Mouse (Mus musculus): Measurements from ENCODE around the gene Rps6kb1. TPM values are rescaled to one million over a fixed set of nuclear protein-coding genes. Genes with fewer than 3 reads are reported as not detected.

Rps6kb1 gene
- 53.0 and 53.1 TPM in 2 replicates for polyA plus RNA-seq (2015; fragmentation: Nextera tagmentation; extraction: Ambion mirVana)

- Histone ChIP-seq H3K27me3 (replicated peaks; ENCODE audit: control insufficient read depth, insufficient read depth, low read length) (no peaks in the 10 kb centered on the region), H3K4me1 (ENCODE audit: control insufficient read depth, insufficient read depth, low read depth, low read length) (peaks cover 15% of the 10 kb centered on the region), H3K36me3 (ENCODE audit: control insufficient read depth, insufficient read depth, low read length) (0 out of 2 replicates have a peak, but pooled peaks cover 3% of the 10 kb centered on the region), H3K9me3 (ENCODE audit: control insufficient read depth, low read length) (no peaks in the 10 kb centered on the region), H3K9ac (ENCODE audit: low read depth, low read length) (peak within 1 kb of the TSS; percentile 96), H3K4me2 (ENCODE audit: low read length) (peak within 1 kb of the TSS; percentile 79), H3K27ac (ENCODE audit: low read depth, low read length) (peak within 1 kb of the TSS; percentile 91), H3K4me3 (ENCODE audit: low read length) (peak within 1 kb of the TSS; percentile 98)
- ATAC-seq, result peak; percentile 99
- under 1% methylated on average over 43 of the region's 43 CpGs for whole genome bisulfite sequencing
These were observed at the start of gene Rps6kb1, which contains the start of gene Tubd1 for GRCm38 (mm10) chr11:86544639-86545299. Rps6kb1 (minus strand) TSS chr11:86544805. Tubd1 (plus strand) TSS chr11:86544991.

- H3K4me1 ChIP-seq (ENCODE audit: control insufficient read depth, insufficient read depth, low read depth, low read length), result no peaks in the 10 kb centered on the region
- H3K36me3 ChIP-seq (ENCODE audit: control insufficient read depth, insufficient read depth, low read length), result no peaks in the 10 kb centered on the region
- no peaks in the 10 kb centered on the region for H3K27me3 ChIP-seq (replicated peaks; ENCODE audit: control insufficient read depth, insufficient read depth, low read length)
- no peak for ATAC-seq
- no peak overlapping the region for H3K4me2 ChIP-seq (ENCODE audit: low read length)
- WGBS, result 64% methylated on average over 5 of the region's 5 CpGs
- H3K4me3 ChIP-seq (ENCODE audit: low read length), result no peak overlapping the region
- no peaks in the 10 kb centered on the region for H3K9me3 ChIP-seq (ENCODE audit: control insufficient read depth, low read length)
- no peak overlapping the region for H3K27ac ChIP-seq (ENCODE audit: low read depth, low read length)
- H3K9ac ChIP-seq (ENCODE audit: low read depth, low read length), result no peak overlapping the region
These were observed 48.8 kb upstream of the Rps6kb1 start for GRCm38 (mm10) chr11:86593443-86593842.

DNA sequence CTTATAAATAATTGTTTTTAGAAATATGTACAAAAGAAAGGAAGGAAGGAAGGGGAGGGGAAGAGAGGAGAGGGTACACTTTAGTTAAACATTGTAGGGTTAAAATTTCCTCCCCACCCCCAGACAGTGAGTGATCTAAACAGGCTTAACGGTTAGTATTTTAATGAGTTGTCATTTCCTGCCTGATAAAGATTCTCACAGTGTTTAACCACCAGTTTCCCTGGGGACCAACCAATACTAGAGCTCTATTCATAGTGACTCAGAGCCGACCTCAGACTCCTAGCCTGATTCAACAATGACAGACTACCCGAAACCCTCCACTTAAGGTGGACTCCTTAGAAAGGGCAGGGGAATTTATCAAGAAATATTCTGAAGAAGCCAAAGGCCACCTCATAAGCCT, 48.4 kb upstream of the Rps6kb1 start:
- Histone ChIP-seq H3K27ac (ENCODE audit: low read depth, low read length) (no peak overlapping the region), H3K4me3 (ENCODE audit: low read length) (no peak overlapping the region), H3K27me3 (replicated peaks; ENCODE audit: control insufficient read depth, insufficient read depth, low read length) (no peaks in the 10 kb centered on the region), H3K9ac (ENCODE audit: low read depth, low read length) (no peak overlapping the region), H3K4me1 (ENCODE audit: control insufficient read depth, insufficient read depth, low read depth, low read length) (no peaks in the 10 kb centered on the region), H3K4me2 (ENCODE audit: low read length) (no peak overlapping the region; the same call in 1 of the 2 replicates), H3K36me3 (ENCODE audit: control insufficient read depth, insufficient read depth, low read length) (no peaks in the 10 kb centered on the region), H3K9me3 (ENCODE audit: control insufficient read depth, low read length) (no peaks in the 10 kb centered on the region)
- WGBS, result 27% methylated on average over 3 of the region's 3 CpGs
- ATAC-seq, result no peak

DNA sequence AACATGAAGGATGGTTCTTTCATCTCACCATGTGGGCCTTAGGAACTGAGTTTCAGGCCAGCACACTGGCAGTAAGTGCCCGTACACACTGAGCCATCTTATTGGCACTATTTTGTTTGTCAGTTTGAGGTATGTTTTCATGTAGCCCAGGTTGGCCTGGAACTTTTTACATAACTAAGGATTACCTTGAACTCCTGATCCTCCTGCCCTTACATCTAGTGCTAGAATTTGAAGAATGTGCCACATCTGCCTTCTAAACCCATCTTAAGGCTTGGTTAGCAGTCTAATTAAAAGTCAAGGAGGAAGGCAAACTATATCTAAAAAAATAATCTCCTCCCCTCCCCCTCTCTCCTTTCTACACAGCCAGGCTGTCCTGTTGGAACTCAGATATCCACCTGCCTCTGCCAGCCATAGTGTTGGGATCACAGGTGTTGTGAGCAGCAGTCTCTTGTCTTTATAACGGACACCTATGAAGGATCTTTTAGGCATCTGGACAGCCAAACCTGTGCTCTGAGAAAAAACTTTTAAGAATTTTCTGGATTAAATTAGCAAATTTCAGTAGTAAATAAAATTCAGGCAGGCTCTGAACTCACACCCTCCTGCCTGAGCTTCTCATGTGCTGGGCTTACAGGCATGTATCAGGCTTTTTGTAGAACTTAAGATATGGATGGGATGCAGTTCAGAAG, 47.5 kb upstream of the Rps6kb1 start:
- Histone ChIP-seq H3K9me3 (ENCODE audit: control insufficient read depth, low read length) (no peaks in the 10 kb centered on the region), H3K9ac (ENCODE audit: low read depth, low read length) (no peak overlapping the region), H3K27me3 (replicated peaks; ENCODE audit: control insufficient read depth, insufficient read depth, low read length) (no peaks in the 10 kb centered on the region), H3K4me1 (ENCODE audit: control insufficient read depth, insufficient read depth, low read depth, low read length) (no peaks in the 10 kb centered on the region), H3K4me2 (ENCODE audit: low read length) (no peak overlapping the region), H3K36me3 (ENCODE audit: control insufficient read depth, insufficient read depth, low read length) (no peaks in the 10 kb centered on the region), H3K27ac (ENCODE audit: low read depth, low read length) (no peak overlapping the region), H3K4me3 (ENCODE audit: low read length) (no peak overlapping the region)
- WGBS, result 81% methylated on average over 2 of the region's 2 CpGs
- no peak for ATAC-seq

- Histone ChIP-seq H3K36me3 (ENCODE audit: control insufficient read depth, insufficient read depth, low read length) (no peaks in the 10 kb centered on the region), H3K27me3 (replicated peaks; ENCODE audit: control insufficient read depth, insufficient read depth, low read length) (no peaks in the 10 kb centered on the region), H3K4me2 (ENCODE audit: low read length) (no peak overlapping the region), H3K4me3 (ENCODE audit: low read length) (no peak overlapping the region), H3K9ac (ENCODE audit: low read depth, low read length) (no peak overlapping the region), H3K9me3 (ENCODE audit: control insufficient read depth, low read length) (no peaks in the 10 kb centered on the region), H3K27ac (ENCODE audit: low read depth, low read length) (no peak overlapping the region), H3K4me1 (ENCODE audit: control insufficient read depth, insufficient read depth, low read depth, low read length) (no peaks in the 10 kb centered on the region)
- ATAC-seq, result no peak
- WGBS, result 89% methylated on average over 4 of the region's 4 CpGs
These were observed 46.8 kb upstream of the Rps6kb1 start for GRCm38 (mm10) chr11:86591301-86591845.

GRCm38 (mm10) chr11:86590579-86590978, 46.0 kb upstream of the Rps6kb1 start:
- ATAC-seq, result no peak
- WGBS, result 85% methylated on average over 10 of the region's 10 CpGs
- Histone ChIP-seq H3K4me3 (ENCODE audit: low read length) (no peak overlapping the region), H3K36me3 (ENCODE audit: control insufficient read depth, insufficient read depth, low read length) (no peaks in the 10 kb centered on the region), H3K9me3 (ENCODE audit: control insufficient read depth, low read length) (no peaks in the 10 kb centered on the region), H3K4me2 (ENCODE audit: low read length) (no peak overlapping the region), H3K4me1 (ENCODE audit: control insufficient read depth, insufficient read depth, low read depth, low read length) (no peaks in the 10 kb centered on the region), H3K27ac (ENCODE audit: low read depth, low read length) (no peak overlapping the region), H3K9ac (ENCODE audit: low read depth, low read length) (no peak overlapping the region), H3K27me3 (replicated peaks; ENCODE audit: control insufficient read depth, insufficient read depth, low read length) (no peaks in the 10 kb centered on the region)

- no peaks in the 10 kb centered on the region for H3K27me3 ChIP-seq (replicated peaks; ENCODE audit: control insufficient read depth, insufficient read depth, low read length)
- H3K9me3 ChIP-seq (ENCODE audit: control insufficient read depth, low read length), result no peaks in the 10 kb centered on the region
- H3K4me2 ChIP-seq (ENCODE audit: low read length), result no peak overlapping the region
- H3K9ac ChIP-seq (ENCODE audit: low read depth, low read length), result no peak overlapping the region
- H3K36me3 ChIP-seq (ENCODE audit: control insufficient read depth, insufficient read depth, low read length), result no peaks in the 10 kb centered on the region
- H3K4me1 ChIP-seq (ENCODE audit: control insufficient read depth, insufficient read depth, low read depth, low read length), result no peaks in the 10 kb centered on the region
- no peak overlapping the region for H3K4me3 ChIP-seq (ENCODE audit: low read length)
- WGBS, result 90% methylated on average over 4 of the region's 4 CpGs
- H3K27ac ChIP-seq (ENCODE audit: low read depth, low read length), result no peak overlapping the region
- ATAC-seq, result no peak
These were observed 45.5 kb upstream of the Rps6kb1 start for GRCm38 (mm10) chr11:86590066-86590465.

DNA sequence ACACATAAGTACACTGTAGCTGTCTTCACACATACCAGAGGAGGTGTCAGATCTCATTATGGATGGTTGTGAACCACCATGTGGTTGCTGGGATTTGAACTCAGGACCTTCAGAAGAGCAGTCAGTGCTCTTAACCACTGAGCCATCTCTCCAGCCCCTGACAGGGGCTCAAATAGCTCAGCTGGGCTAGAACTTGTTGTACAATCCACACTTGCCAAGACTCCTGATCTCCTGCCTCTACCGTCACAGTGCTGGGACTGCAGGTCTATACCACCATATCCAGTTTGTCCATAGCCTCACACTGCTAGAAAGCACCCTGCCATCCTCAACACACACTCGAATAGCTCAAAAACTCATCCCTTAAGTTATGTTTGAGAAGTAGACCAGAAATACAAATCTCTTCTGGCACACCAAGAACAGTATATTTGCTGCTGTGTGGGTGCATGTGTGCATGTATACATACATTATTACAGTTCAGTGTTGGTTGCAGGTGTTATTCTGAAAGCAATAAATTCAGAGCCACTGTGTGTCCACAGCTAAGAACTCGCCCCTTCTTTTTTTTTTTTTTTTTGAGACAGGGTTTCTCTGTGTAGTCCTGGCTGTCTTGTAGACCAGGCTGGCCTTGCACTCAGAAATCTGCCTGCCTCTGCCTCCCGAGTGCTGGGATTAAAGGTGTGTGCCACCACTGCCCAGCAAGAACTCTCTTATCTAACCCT, 44.1 kb upstream of the Rps6kb1 start:
- no peaks in the 10 kb centered on the region for H3K4me1 ChIP-seq (ENCODE audit: control insufficient read depth, insufficient read depth, low read depth, low read length)
- no peak overlapping the region for H3K27ac ChIP-seq (ENCODE audit: low read depth, low read length)
- H3K27me3 ChIP-seq (replicated peaks; ENCODE audit: control insufficient read depth, insufficient read depth, low read length), result no peaks in the 10 kb centered on the region
- H3K9ac ChIP-seq (ENCODE audit: low read depth, low read length), result no peak overlapping the region
- no peak for ATAC-seq
- no peaks in the 10 kb centered on the region for H3K9me3 ChIP-seq (ENCODE audit: control insufficient read depth, low read length)
- 96% methylated on average over 4 of the region's 4 CpGs for WGBS
- no peaks in the 10 kb centered on the region for H3K36me3 ChIP-seq (ENCODE audit: control insufficient read depth, insufficient read depth, low read length)
- H3K4me2 ChIP-seq (ENCODE audit: low read length), result no peak overlapping the region
- H3K4me3 ChIP-seq (ENCODE audit: low read length), result no peak overlapping the region

- no peaks in the 10 kb centered on the region for H3K27me3 ChIP-seq (replicated peaks; ENCODE audit: control insufficient read depth, insufficient read depth, low read length)
- no peak overlapping the region for H3K4me3 ChIP-seq (ENCODE audit: low read length)
- H3K9ac ChIP-seq (ENCODE audit: low read depth, low read length), result no peak overlapping the region
- H3K36me3 ChIP-seq (ENCODE audit: control insufficient read depth, insufficient read depth, low read length), result no peaks in the 10 kb centered on the region
- H3K4me1 ChIP-seq (ENCODE audit: control insufficient read depth, insufficient read depth, low read depth, low read length), result no peaks in the 10 kb centered on the region
- 51% methylated on average over 7 of the region's 7 CpGs for WGBS
- no peaks in the 10 kb centered on the region for H3K9me3 ChIP-seq (ENCODE audit: control insufficient read depth, low read length)
- no peak overlapping the region for H3K4me2 ChIP-seq (ENCODE audit: low read length)
- ATAC-seq, result no peak
- no peak overlapping the region for H3K27ac ChIP-seq (ENCODE audit: low read depth, low read length)
These were observed 43.2 kb upstream of the Rps6kb1 start for GRCm38 (mm10) chr11:86587830-86588229.

All from hindbrain, embryonic 16.5 days (tissue).